In the genomic region with DNA sequence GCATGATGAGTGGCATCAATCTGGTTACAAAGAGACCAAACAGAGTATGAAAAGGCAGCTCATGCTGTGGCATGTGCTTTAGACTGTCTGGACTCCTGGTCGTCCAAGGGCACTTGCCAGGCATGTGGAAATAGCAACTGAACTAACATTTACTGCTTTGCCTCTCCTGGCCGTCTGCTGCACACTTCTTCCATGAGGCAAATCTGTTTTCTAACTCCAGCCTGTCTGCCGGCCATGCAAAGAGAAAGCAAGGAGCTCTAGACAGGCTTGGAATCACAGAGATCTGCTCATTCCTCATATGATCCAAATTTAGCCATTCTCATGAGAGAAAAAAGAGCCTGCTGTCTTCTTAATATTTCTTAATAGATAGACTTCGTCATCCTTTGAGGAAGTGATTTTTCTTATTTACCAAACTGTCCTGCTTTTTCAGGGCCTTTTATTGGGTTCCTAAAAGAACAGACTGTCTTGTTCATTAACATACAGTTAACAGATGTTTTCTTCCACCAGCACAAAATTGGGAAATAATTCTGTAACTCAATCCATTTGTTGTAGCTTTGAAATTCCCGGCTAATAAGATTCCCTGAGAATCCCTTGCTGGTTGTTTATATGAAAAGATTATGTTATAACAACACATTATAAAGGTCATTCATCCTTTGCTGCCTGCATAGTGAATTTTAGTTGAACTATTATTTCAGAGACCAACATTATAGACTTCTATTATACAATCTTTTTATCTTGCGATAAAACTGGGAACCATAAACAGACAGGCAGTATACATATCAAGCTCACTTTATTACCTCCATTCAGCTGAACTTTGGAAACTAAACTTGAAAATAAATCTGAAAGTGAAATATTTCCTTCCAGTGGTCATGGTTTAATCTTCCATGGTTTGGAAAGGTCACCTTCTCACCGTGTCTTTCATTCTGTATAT, we compare ENCODE assay signal across 11 mouse cellular contexts.
DNase-seq lines count a peak whose midpoint lies in the region; ATAC-seq and TF ChIP-seq lines count a peak whose summit lies in the region.
"Had no signal": no experiment of that assay in that cellular context is flagged by ENCODE, and none has a peak within 500 bp of the region (broad histone marks: within the 10 kb centered on the region; RNA-seq: fewer than 3 reads in every experiment).

No protein-coding gene starts in this region.

- peak overlapping the region; percentile 21; the same call in 1 of the 2 replicates for H3K27ac ChIP-seq in layer of hippocampus, adult 2 months
- H3K27ac ChIP-seq in lung, embryonic 15.5 days, result peak overlapping the region; percentile 35
- H3K27ac ChIP-seq: forebrain, embryonic 13.5 days; hindbrain, postnatal 0 days; liver, embryonic 12.5 days had no signal

- H3K36me3 ChIP-seq in lung, embryonic 15.5 days, result no peaks in the 10 kb centered on the region
- H3K36me3 ChIP-seq: liver, embryonic 12.5 days had no signal

- no peak overlapping the region for H3K9ac ChIP-seq in lung, embryonic 15.5 days
- H3K9ac ChIP-seq: forebrain, embryonic 13.5 days; liver, embryonic 12.5 days had no signal

- no peak overlapping the region for H3K4me2 ChIP-seq in lung, embryonic 15.5 days
- H3K4me2 ChIP-seq: forebrain, embryonic 13.5 days; liver, embryonic 12.5 days had no signal

- 34% methylated on average over 7 of the region's 7 CpGs for WGBS in lung, embryonic 15.5 days

- ATAC-seq in lung, embryonic 15.5 days (ENCODE audit: borderline replicate concordance, extremely low read depth, low FRiP score, low TSS enrichment), result peak; percentile 82; the same call in 1 of the 2 replicates
- ATAC-seq: forebrain, embryonic 13.5 days; hindbrain, postnatal 0 days; liver, embryonic 12.5 days had no signal

- H3K27me3 ChIP-seq in lung, embryonic 15.5 days, result no peaks in the 10 kb centered on the region
- H3K27me3 ChIP-seq: forebrain, embryonic 13.5 days; liver, embryonic 12.5 days had no signal

- no peak for TF ChIP-seq CTCF in layer of hippocampus, adult 2 months (conservative IDR thresholded peaks at IDR 0.05)

- H3K9me3 ChIP-seq in lung, embryonic 15.5 days, result no peaks in the 10 kb centered on the region
- H3K9me3 ChIP-seq: forebrain, embryonic 13.5 days; liver, embryonic 12.5 days had no signal

- H3K4me1 ChIP-seq in lung, embryonic 15.5 days, result 0 out of 2 replicates have a peak, but pooled peaks cover 4% of the 10 kb centered on the region
- H3K4me1 ChIP-seq: forebrain, embryonic 13.5 days; liver, embryonic 12.5 days had no signal

- DNase-seq in embryo, embryonic 10.5 days (ENCODE audit: low spot score), result peak; percentile 1
- DNase-seq in embryo, embryonic 9.5 days (ENCODE audit: extremely low spot score), result no peak
- no peak for DNase-seq in layer of hippocampus, adult 2 months (ENCODE audit: low spot score in 2 of 2)
- no peak for DNase-seq in layer of hippocampus, postnatal 25 days (ENCODE audit: extremely low spot score in 1 of 2, low spot score in 1 of 2)
- DNase-seq in gastrocnemius, postnatal 10 days, result peak; percentile 8
- DNase-seq in cerebellum, adult 9-11 months, result no peak
- no peak for DNase-seq in ovary, postnatal 36 days (ENCODE audit: low spot score)

- no peak overlapping the region for H3K4me3 ChIP-seq in layer of hippocampus, adult 2 months
- no peak overlapping the region for H3K4me3 ChIP-seq in lung, embryonic 15.5 days
- H3K4me3 ChIP-seq: forebrain, embryonic 13.5 days; liver, embryonic 12.5 days had no signal

Comparison
In these comparisons a context has a peak if more than half of its experiments do, and no peak if none do; other contexts are left out.
1. DNase-seq: peak in embryo, embryonic 10.5 days (single experiment) and gastrocnemius, postnatal 10 days (single experiment); none in embryo, embryonic 9.5 days (single experiment), layer of hippocampus, adult 2 months (0 of 2), layer of hippocampus, postnatal 25 days (0 of 2), cerebellum, adult 9-11 months (single experiment) and ovary, postnatal 36 days (single experiment).